Mouse (Mus musculus) heart, postnatal 0 days (tissue): ENCODE results near the gene Entpd1.

Source experiments
- CTCF ChIP-seq: IDR thresholded peaks from 2 replicates; pipeline ENCODE4 v1.5.1; 2016; ENCODE audit warnings: antibody characterized with exemption, control low read depth, low read depth
- EP300 ChIP-seq: IDR thresholded peaks from 2 replicates; pipeline ENCODE4 v1.6.1; 2016; ENCODE audit warnings: antibody characterized with exemption, low read depth

DNA sequence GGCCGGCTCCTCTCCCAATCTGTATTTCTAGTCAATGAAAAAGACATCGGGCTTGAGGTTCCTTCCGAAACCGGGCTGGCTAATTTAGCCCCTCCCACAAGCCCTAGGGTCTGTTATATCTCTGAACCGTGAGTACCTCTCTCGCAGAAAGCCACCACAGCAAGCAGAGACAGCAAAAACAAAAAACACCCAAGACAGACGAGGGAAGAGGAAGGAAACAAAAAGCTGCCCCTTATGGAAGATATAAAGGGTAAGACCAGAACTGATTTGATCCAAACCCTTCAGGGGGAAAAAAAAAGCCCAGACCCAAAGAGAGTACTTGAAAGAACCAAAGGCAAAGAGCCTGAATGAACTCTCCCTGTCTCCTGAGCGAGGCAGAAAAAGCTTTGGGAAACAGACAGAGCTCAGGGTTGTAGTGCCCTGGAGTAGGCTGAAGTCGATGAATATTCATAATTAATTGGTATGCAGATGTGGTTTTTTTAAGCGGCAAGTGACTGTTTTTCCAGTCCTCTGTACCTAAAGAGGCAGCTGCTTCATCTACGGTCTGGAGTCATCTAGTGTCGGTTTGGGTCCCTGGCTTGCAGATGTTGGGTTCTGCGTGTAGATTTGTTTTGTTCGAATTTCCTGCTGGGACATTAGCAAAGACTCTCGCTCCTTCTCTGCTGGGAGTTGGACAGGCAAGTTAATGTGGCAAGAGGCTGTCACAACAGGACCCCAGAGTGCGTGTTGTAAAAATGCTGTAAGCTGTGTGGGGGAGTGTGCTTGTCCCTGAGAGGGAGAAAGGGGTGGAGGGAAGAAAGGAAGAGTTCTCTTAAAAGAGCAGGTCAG, 47.7 kb downstream of the Entpd1 start:
- no peak for TF ChIP-seq CTCF
- no peak for TF ChIP-seq EP300
